Mouse (Mus musculus): ENCODE results near the gene Nhsl2. TPM values are rescaled to one million over a fixed set of nuclear protein-coding genes. Genes with fewer than 3 reads are reported as not detected.
"Not testable (repeated sequence)": the region's sequence is repeated elsewhere in the genome, so short reads cannot be mapped to it uniquely, and the experiment has no call there.

The Nhsl2 gene
- total RNA-seq, 2 experiments from 2014 or later, result 6.2 to 7.8 TPM

- intact Hi-C loops (cut with DNase I), result loop anchor here (5.0 kb wide), 2 partner anchors 44 to 114 kb away; partner anchors contain the start of genes Pin4 and Rps4x
- DNase-seq, result no peak
Observed at GRCm38 (mm10) chrX:102073605-102074325, 224.6 kb downstream of the Nhsl2 start.

GRCm38 (mm10) chrX:102074435-102074834 is 225.2 kb downstream of the Nhsl2 start:
- DNase-seq, result no peak
- intact Hi-C loops (cut with DNase I), result loop anchor here (5.0 kb wide), 2 partner anchors 43 to 113 kb away; partner anchors contain the start of genes Pin4 and Rps4x

GRCm38 (mm10) chrX:102075158-102075557 is 226.0 kb downstream of the Nhsl2 start:
- intact Hi-C loops (cut with DNase I), result no loop called here
- DNase-seq, result no peak

- intact Hi-C loops (cut with DNase I), result no loop called here
- no peak for DNase-seq
Observed at GRCm38 (mm10) chrX:102076886-102077765, 227.9 kb downstream of the Nhsl2 start.

- DNase-seq, result no peak
- intact Hi-C loops (cut with DNase I), result no loop called here
Observed at GRCm38 (mm10) chrX:102081076-102081475, 231.9 kb downstream of the Nhsl2 start.

- no peak for DNase-seq
- intact Hi-C loops (cut with DNase I), result no loop called here
Observed at GRCm38 (mm10) chrX:102081573-102082279, 232.5 kb downstream of the Nhsl2 start.

GRCm38 (mm10) chrX:102082340-102082739 is 233.2 kb downstream of the Nhsl2 start:
- no peak for DNase-seq
- intact Hi-C loops (cut with DNase I), result no loop called here

GRCm38 (mm10) chrX:102085798-102086443 is 236.7 kb downstream of the Nhsl2 start:
- intact Hi-C loops (cut with DNase I), result no loop called here
- no peak for DNase-seq

- DNase-seq, result no peak
- intact Hi-C loops (cut with DNase I), result no loop called here
Observed at GRCm38 (mm10) chrX:102090605-102091004, 241.4 kb downstream of the Nhsl2 start.

- no peak for DNase-seq
- intact Hi-C loops (cut with DNase I), result no loop called here
Observed at GRCm38 (mm10) chrX:102094381-102094904, 245.3 kb downstream of the Nhsl2 start.

GRCm38 (mm10) chrX:102101886-102102285 is 252.7 kb downstream of the Nhsl2 start:
- DNase-seq, result no peak

GRCm38 (mm10) chrX:102103830-102104229 is 254.6 kb downstream of the Nhsl2 start:
- DNase-seq; intact Hi-C loops (cut with DNase I): not testable (repeated sequence)

More at GRCm38 (mm10) chrX:102101886-102102285, 252.7 kb downstream of the Nhsl2 start:
- intact Hi-C loops (cut with DNase I), result no loop called here

- not testable (repeated sequence) for DNase-seq
Observed at GRCm38 (mm10) chrX:102109349-102109748, 260.2 kb downstream of the Nhsl2 start.

GRCm38 (mm10) chrX:102115676-102116075 is 266.5 kb downstream of the Nhsl2 start:
- intact Hi-C loops (cut with DNase I), result loop anchor here (5.0 kb wide), 1 partner anchor 43 kb away; the partner anchor contains the start of gene Rtl5

More at GRCm38 (mm10) chrX:102109349-102109748, 260.2 kb downstream of the Nhsl2 start:
- intact Hi-C loops (cut with DNase I), result not testable (repeated sequence)

GRCm38 (mm10) chrX:102119042-102119864 is 270.1 kb downstream of the Nhsl2 start, which contains the start of gene Pin4:
TSS of gene Pin4 (plus strand) at chrX:102119447.
- peak; percentile 90 to 93 for DNase-seq
- intact Hi-C loops (cut with DNase I), result loop anchor here (5.0 kb wide), 1 partner anchor 47 kb away; the partner anchor contains the start of gene Rtl5

More at GRCm38 (mm10) chrX:102115676-102116075, 266.5 kb downstream of the Nhsl2 start:
- DNase-seq, result no peak

- intact Hi-C loops (cut with DNase I), result no loop called here
- no peak for DNase-seq
Observed at GRCm38 (mm10) chrX:102121321-102121720, 272.1 kb downstream of the Nhsl2 start.

- DNase-seq, result no peak
- intact Hi-C loops (cut with DNase I), result no loop called here
Observed at GRCm38 (mm10) chrX:102141157-102141556, 292.0 kb downstream of the Nhsl2 start.

Data from heart, postnatal 14 days (tissue).